Mouse (Mus musculus) brown adipose tissue, adult 24 weeks (tissue): ENCODE results near the gene Lrrn2. TPM values are rescaled to one million over a fixed set of nuclear protein-coding genes. Genes with fewer than 3 reads are reported as not detected.

Source experiments
- polyA plus RNA-seq: library from polyadenylated mRNA; stranded (reverse); fragments of >200 nt; gene quantifications from 2 replicates; pipeline ENCODE4 v1.2.4, GENCODE M21; 2012; ENCODE audit not compliant: missing spikeins, insufficient read depth, insufficient read length

Gene Lrrn2
- polyA plus RNA-seq, 1 experiment = 0.71 TPM

Other genes starting within 250 kb of the Lrrn2 start
- not detected in 2 replicates for gene Nfasc, start 138.5 kb upstream of the Lrrn2 start, polyA plus RNA-seq
- gene Mdm4, start 150.3 kb downstream of the Lrrn2 start, polyA plus RNA-seq = 12.0 and 13.5 TPM in 2 replicates
- gene Pik3c2b, start 165.4 kb downstream of the Lrrn2 start, polyA plus RNA-seq = 1.1 and 1.5 TPM in 2 replicates